Mouse (Mus musculus) liver, adult 2 months (tissue): ENCODE results near the gene Tmem236. TPM values are rescaled to one million over a fixed set of nuclear protein-coding genes. Genes with fewer than 3 reads are reported as not detected.
A peak's percentile ranks its signal among the peaks of the same experiment; 100 is the strongest.
"Not testable (repeated sequence)": the region's sequence is repeated elsewhere in the genome, so short reads cannot be mapped to it uniquely, and the experiment has no call there.

Experiments
- DNase-seq: peaks from one replicate; pipeline ENCODE4 v3.0.0-alpha.2; 2011; ENCODE audit warnings: low read depth, low spot score; ENCODE audit errors: extremely low read depth
- H3K27ac ChIP-seq: fragments of 200-500 bp; replicated peaks from 2 replicates; pipeline ENCODE4 v1.5.1; 2012; ENCODE audit warnings: low read depth, mild to moderate bottlenecking, control low read depth, inconsistent platforms, low read length; ENCODE audit not compliant: insufficient read depth
- H3K27me3 ChIP-seq: fragments of 200-500 bp; 2 replicates; pipeline ENCODE4 v1.6.1; 2012; ENCODE audit warnings: mild to moderate bottlenecking, moderate library complexity, low read length, inconsistent platforms; ENCODE audit not compliant: control insufficient read depth, insufficient read depth
- H3K36me3 ChIP-seq: fragments of 200-500 bp; 2 replicates; pipeline ENCODE4 v1.6.1; 2012; ENCODE audit warnings: low read length, inconsistent platforms; ENCODE audit not compliant: control insufficient read depth, insufficient read depth
- H3K4me1 ChIP-seq: fragments of 200-500 bp; 2 replicates; pipeline ENCODE4 v1.6.1; 2011; ENCODE audit warnings: low read length; ENCODE audit not compliant: control insufficient read depth, insufficient read depth
- H3K4me3 ChIP-seq: fragments of 200-500 bp; 2 replicates; pipeline ENCODE4 v1.5.1; 2011; ENCODE audit warnings: low read depth, mild to moderate bottlenecking, control low read depth, low read length, moderate library complexity; ENCODE audit not compliant: insufficient read depth
- H3K79me2 ChIP-seq: fragments of 200-500 bp; 2 replicates; pipeline ENCODE4 v1.6.1; 2012; ENCODE audit warnings: inconsistent platforms, mild to moderate bottlenecking, low read length, moderate library complexity; ENCODE audit not compliant: control insufficient read depth, insufficient read depth
- H3K9ac ChIP-seq: fragments of 200-500 bp; 2 replicates; pipeline ENCODE4 v1.6.1; 2012; ENCODE audit warnings: low read depth, mild to moderate bottlenecking, control low read depth, inconsistent platforms, low read length
- CTCF ChIP-seq: fragments of 200-500 bp; IDR thresholded peaks from 2 replicates; pipeline ENCODE4 v1.5.1; 2011; ENCODE audit warnings: low read depth, low read length, control low read depth
- POLR2A ChIP-seq: fragments of 200-500 bp; IDR thresholded peaks from 2 replicates; pipeline ENCODE4 v1.6.1; 2011; ENCODE audit warnings: low read length, control low read depth; ENCODE audit not compliant: insufficient read depth; ENCODE audit errors: extremely low read depth
- WGBS: fragments of 180-500 bp; shearing (Covaris S2); methylation state at CpG from one replicate; pipeline ENCODE4 v1.1.7; 2018; 5-methylcytosine and 5-hydroxymethylcytosine counted together
- polyA plus RNA-seq: library from polyadenylated mRNA; depleted of rRNA; stranded (reverse); fragments of >200 nt; gene quantifications from 2 replicates; pipeline ENCODE4 v1.2.3, GENCODE M21; 2012
- total RNA-seq: library from RNA; depleted of rRNA; stranded (reverse); fragments of >200 nt; gene quantifications from 2 replicates; pipeline ENCODE4 v1.2.3, GENCODE M21; 2014

Tmem236 gene
- total and polyA plus RNA-seq, 2 experiments: not detected

- H3K9ac ChIP-seq: no peak overlapping the region
- no peaks in the 10 kb centered on the region for H3K27me3 ChIP-seq
- no peaks in the 10 kb centered on the region for H3K79me2 ChIP-seq
- H3K4me1 ChIP-seq: peaks cover 5% of the 10 kb centered on the region
- no peak for DNase-seq
- H3K4me3 ChIP-seq: no peak overlapping the region
- no peaks in the 10 kb centered on the region for H3K36me3 ChIP-seq
- no peak for TF ChIP-seq CTCF
- no peak for TF ChIP-seq POLR2A
- H3K27ac ChIP-seq: no peak overlapping the region
Observed at GRCm38 (mm10) chr2:14167721-14168120, 6.6 kb upstream of the Tmem236 start.

DNA sequence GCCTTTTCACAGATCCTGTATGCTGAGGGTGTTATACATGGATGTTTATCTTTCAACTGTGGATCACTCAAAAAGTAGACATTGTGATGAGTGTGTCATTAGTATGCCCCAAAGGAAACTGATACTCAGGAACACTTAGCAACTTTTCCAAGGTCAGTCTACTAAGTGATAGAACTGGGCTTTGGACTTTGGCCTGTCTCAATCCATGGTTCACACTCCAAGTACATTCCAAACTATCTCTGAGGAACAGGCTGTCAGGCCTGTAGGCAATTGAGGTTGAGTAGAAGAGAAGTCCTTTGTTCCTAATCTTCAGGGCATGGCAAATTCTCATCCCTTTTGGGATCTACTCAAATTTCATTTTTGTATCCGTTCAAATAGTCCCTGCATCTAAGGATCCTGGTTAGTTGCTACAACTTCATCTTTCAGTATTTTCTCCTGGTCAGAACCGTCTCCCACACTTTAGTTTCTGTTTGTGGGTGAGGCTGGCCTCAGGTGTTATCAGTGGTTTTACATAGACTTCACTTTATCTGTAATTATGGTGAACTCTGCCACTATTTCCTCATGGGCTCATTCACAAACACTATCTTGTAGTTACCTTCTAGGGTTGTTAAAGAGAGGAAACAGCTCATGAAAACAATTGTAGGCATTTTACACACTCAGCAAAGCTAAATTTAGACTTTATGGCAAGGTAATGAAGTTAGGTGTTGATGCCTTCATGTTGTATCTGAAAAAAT lies 2.3 kb downstream of the Tmem236 start:
- TF ChIP-seq CTCF (no peak), POLR2A (no peak)
- H3K4me1 ChIP-seq: no peaks in the 10 kb centered on the region
- no peak overlapping the region for H3K4me3 ChIP-seq
- H3K27me3 ChIP-seq: no peaks in the 10 kb centered on the region
- no peak overlapping the region for H3K27ac ChIP-seq
- DNase-seq: no peak
- H3K9ac ChIP-seq: no peak overlapping the region
- 66% methylated on average over 2 of the region's 2 CpGs for WGBS
- H3K79me2 ChIP-seq: no peaks in the 10 kb centered on the region
- no peaks in the 10 kb centered on the region for H3K36me3 ChIP-seq

DNA sequence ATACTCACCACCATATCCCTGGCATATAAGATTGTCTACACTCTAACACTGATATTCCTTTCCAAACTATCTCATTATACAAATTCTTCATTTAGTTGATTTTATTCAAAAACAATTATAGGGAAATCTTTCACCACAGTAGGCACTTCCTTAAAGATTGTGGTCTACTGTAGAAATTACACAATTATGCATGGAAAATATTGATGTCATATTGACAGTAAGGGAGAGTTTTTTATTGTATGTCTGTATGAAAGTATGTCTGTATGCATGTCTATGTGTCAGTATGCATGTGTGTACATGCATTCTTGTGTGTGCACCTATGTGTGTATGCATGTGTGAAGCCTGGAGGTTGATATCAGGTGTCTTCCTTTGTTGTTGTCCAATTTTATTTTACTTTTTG lies 10.1 kb downstream of the Tmem236 start:
- Histone ChIP-seq H3K4me1 (no peaks in the 10 kb centered on the region), H3K79me2 (no peaks in the 10 kb centered on the region), H3K4me3 (no peak overlapping the region), H3K27ac (no peak overlapping the region), H3K27me3 (no peaks in the 10 kb centered on the region; the same call in 1 of the 2 replicates), H3K36me3 (no peaks in the 10 kb centered on the region), H3K9ac (no peak overlapping the region)
- no peak for DNase-seq
- TF ChIP-seq POLR2A: no peak
- TF ChIP-seq CTCF: no peak

- no peaks in the 10 kb centered on the region for H3K36me3 ChIP-seq
- DNase-seq: no peak
- no peak for TF ChIP-seq CTCF
- TF ChIP-seq POLR2A: no peak
- H3K4me3 ChIP-seq: no peak overlapping the region
- no peak overlapping the region for H3K9ac ChIP-seq
- no peaks in the 10 kb centered on the region for H3K79me2 ChIP-seq
- H3K27ac ChIP-seq: no peak overlapping the region
- H3K4me1 ChIP-seq: no peaks in the 10 kb centered on the region
- no peaks in the 10 kb centered on the region for H3K27me3 ChIP-seq
- WGBS: 76% methylated on average over 4 of the region's 4 CpGs
Observed at GRCm38 (mm10) chr2:14190684-14191083, 16.4 kb downstream of the Tmem236 start.

DNA sequence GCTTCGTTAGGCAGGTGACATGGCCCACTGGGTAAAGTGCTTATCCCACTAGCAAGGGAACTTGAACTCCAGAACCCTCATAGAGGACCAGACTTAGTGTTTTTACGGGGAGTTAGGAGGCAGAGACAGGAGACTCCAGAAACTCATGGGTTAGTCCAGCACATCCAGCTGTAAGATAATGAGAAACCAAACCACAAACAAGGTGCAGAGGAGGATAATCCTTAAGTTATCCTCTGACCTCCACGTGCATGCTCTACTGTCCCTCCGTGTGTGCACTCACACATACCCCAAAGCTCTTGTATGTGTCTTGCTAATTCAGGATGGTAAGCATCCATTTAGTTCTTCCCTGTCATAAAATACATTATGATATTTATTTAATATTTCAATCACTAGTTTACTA lies 17.3 kb downstream of the Tmem236 start:
- Histone ChIP-seq H3K27me3 (no peaks in the 10 kb centered on the region), H3K36me3 (no peaks in the 10 kb centered on the region), H3K4me3 (no peak overlapping the region), H3K9ac (no peak overlapping the region), H3K27ac (no peak overlapping the region), H3K4me1 (no peaks in the 10 kb centered on the region), H3K79me2 (no peaks in the 10 kb centered on the region)
- no peak for DNase-seq
- 81% methylated on average over 4 of the region's 4 CpGs for WGBS
- TF ChIP-seq CTCF (no peak), POLR2A (no peak)

- 82% methylated on average over 6 of the region's 6 CpGs for WGBS
- TF ChIP-seq CTCF: no peak
- no peak for TF ChIP-seq POLR2A
- Histone ChIP-seq H3K27ac (no peak overlapping the region), H3K27me3 (no peaks in the 10 kb centered on the region), H3K4me1 (no peaks in the 10 kb centered on the region), H3K4me3 (no peak overlapping the region), H3K79me2 (no peaks in the 10 kb centered on the region), H3K9ac (no peak overlapping the region), H3K36me3 (no peaks in the 10 kb centered on the region)
- DNase-seq: peak; percentile 16
Observed at GRCm38 (mm10) chr2:14192046-14192445, 17.7 kb downstream of the Tmem236 start.

DNA sequence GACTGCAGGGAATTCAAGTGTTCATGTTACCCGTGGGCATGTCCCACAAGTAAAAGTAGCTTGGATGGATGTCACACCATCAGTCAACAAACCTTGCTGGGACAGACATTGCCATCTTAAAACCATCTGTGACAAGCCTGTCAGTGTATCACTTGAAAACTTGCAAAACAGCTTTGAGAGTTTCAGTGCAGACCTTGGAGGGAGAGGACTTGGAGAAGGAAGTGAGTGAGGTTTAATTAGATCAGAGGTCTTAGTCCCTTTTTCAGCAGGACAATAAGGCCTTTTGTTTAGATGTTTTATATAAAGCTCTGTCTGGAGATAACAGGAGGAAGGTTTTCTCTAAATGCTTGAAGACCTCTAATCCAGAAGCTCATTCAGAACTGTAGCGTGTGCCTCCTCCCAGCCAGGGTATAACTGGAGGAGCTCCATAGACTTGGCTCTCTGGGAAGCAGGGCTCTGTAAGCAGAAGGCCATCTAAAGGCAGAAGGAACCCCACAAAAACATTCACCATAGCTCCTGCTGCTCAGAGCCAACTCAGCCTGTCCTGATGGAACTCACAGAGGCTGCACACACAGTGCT lies 24.1 kb downstream of the Tmem236 start:
- 60% methylated on average over 1 of the region's 2 CpGs for WGBS
- not testable (repeated sequence) for DNase-seq

More for the DNA sequence above, 24.1 kb downstream of the Tmem236 start:
- H3K36me3 ChIP-seq, H3K4me1 ChIP-seq, H3K9ac ChIP-seq, H3K27me3 ChIP-seq, H3K79me2 ChIP-seq, H3K4me3 ChIP-seq, H3K27ac ChIP-seq: not testable (repeated sequence)
